13 mouse cellular contexts compared by ENCODE assay signal in genomic region chr6:97175716-97176115, GRCm38 (mm10). TPM values are rescaled to one million over a fixed set of nuclear protein-coding genes. Genes with fewer than 3 reads are reported as not detected.
DNase-seq lines count a peak whose midpoint lies in the region; ATAC-seq and TF ChIP-seq lines count a peak whose summit lies in the region.
"Had no signal": no experiment of that assay in that cellular context is flagged by ENCODE, and none has a peak within 500 bp of the region (broad histone marks: within the 10 kb centered on the region; RNA-seq: fewer than 3 reads in every experiment).

No protein-coding gene starts in this region.

- H3K27me3 ChIP-seq in lung, embryonic 14.5 days (ENCODE audit: insufficient read depth, low read length): no peaks in the 10 kb centered on the region
- H3K27me3 ChIP-seq in thymus, adult 2 months (ENCODE audit: control insufficient read depth, insufficient read depth, low read length): no peaks in the 10 kb centered on the region
- H3K27me3 ChIP-seq: forebrain, embryonic 13.5 days; limb, embryonic 12.5 days; stomach, embryonic 15.5 days had no signal

- no peak overlapping the region for H3K9ac ChIP-seq in lung, embryonic 14.5 days
- H3K9ac ChIP-seq: forebrain, embryonic 13.5 days; hindbrain, embryonic 14.5 days; limb, embryonic 12.5 days; stomach, embryonic 15.5 days had no signal

- no peak for TF ChIP-seq POLR2A in lung, adult 2 months (IDR thresholded peaks at IDR 0.05; ENCODE audit: borderline replicate concordance, extremely low read depth, low read depth, low read length)
- TF ChIP-seq POLR2A in thymus, adult 2 months (IDR thresholded peaks at IDR 0.05; ENCODE audit: control insufficient read depth, extremely low read depth, insufficient read depth, low read length, poor library complexity): no peak

- H3K27ac ChIP-seq in lung, embryonic 14.5 days (ENCODE audit: low read depth): no peak overlapping the region
- no peak overlapping the region for H3K27ac ChIP-seq in thymus, adult 2 months (ENCODE audit: control insufficient read depth, insufficient read depth, low read length)
- H3K27ac ChIP-seq: embryonic facial prominence, embryonic 10.5 days; forebrain, embryonic 13.5 days; hindbrain, embryonic 14.5 days; limb, embryonic 12.5 days; stomach, embryonic 15.5 days had no signal

- 0 out of 2 replicates have a peak overlapping the region, but pooled peaks have one; percentile 4 for H3K4me2 ChIP-seq in lung, embryonic 14.5 days
- H3K4me2 ChIP-seq: forebrain, embryonic 13.5 days; hindbrain, embryonic 14.5 days; limb, embryonic 12.5 days; stomach, embryonic 15.5 days had no signal

- ATAC-seq in lung, embryonic 14.5 days (ENCODE audit: insufficient read depth): no peak
- ATAC-seq: forebrain, embryonic 13.5 days had no signal

- H3K36me3 ChIP-seq in lung, embryonic 14.5 days (ENCODE audit: insufficient read depth): peaks cover 42% of the 10 kb centered on the region
- H3K36me3 ChIP-seq in thymus, adult 2 months (ENCODE audit: control insufficient read depth, insufficient read depth, low read length): peaks cover 32% of the 10 kb centered on the region

- H3K9me3 ChIP-seq in lung, embryonic 14.5 days (ENCODE audit: low read depth, low read length): no peaks in the 10 kb centered on the region
- H3K9me3 ChIP-seq: embryonic facial prominence, embryonic 10.5 days; forebrain, embryonic 13.5 days; limb, embryonic 12.5 days; stomach, embryonic 15.5 days had no signal

- TF ChIP-seq CTCF in lung, embryonic 14.5 days (IDR thresholded peaks at IDR 0.05; ENCODE audit: low read depth): no peak
- TF ChIP-seq CTCF in lung, adult 2 months (IDR thresholded peaks at IDR 0.05; ENCODE audit: insufficient read depth, low read length): no peak
- no peak for TF ChIP-seq CTCF in thymus, adult 2 months (IDR thresholded peaks at IDR 0.05; ENCODE audit: borderline replicate concordance, control insufficient read depth, extremely low read depth, insufficient read depth, low read length, poor library complexity)

- no peak overlapping the region for H3K4me3 ChIP-seq in lung, embryonic 14.5 days (ENCODE audit: low read depth, low read length)
- H3K4me3 ChIP-seq in lung, adult 2 months (replicated peaks; ENCODE audit: extremely low read depth, low read depth, low read length): no peak overlapping the region
- no peak overlapping the region for H3K4me3 ChIP-seq in thymus, adult 2 months (ENCODE audit: control insufficient read depth, insufficient read depth, low read length)
- H3K4me3 ChIP-seq: embryonic facial prominence, embryonic 10.5 days; forebrain, embryonic 13.5 days; limb, embryonic 12.5 days; stomach, embryonic 15.5 days had no signal

- WGBS in lung, embryonic 14.5 days: 78% methylated on average over 11 of the region's 11 CpGs
- 34% methylated on average over 11 of the region's 11 CpGs for WGBS in lung, adult 2 months
- WGBS in thymus, adult 2 months: 70% methylated on average over 11 of the region's 11 CpGs

- H3K4me1 ChIP-seq in lung, embryonic 14.5 days (ENCODE audit: insufficient read depth): 0 out of 2 replicates have a peak, but pooled peaks cover 3% of the 10 kb centered on the region
- peaks cover 13% of the 10 kb centered on the region for H3K4me1 ChIP-seq in lung, adult 2 months (ENCODE audit: control insufficient read depth, insufficient read depth, low read length)
- peaks cover 4% of the 10 kb centered on the region; the same call in 1 of the 2 replicates for H3K4me1 ChIP-seq in thymus, adult 2 months (replicated peaks; ENCODE audit: control insufficient read depth, insufficient read depth, low read length)

- no peak for DNase-seq in lung, embryonic 14.5 days
- no peak for DNase-seq in lung, adult 2 months
- peak; percentile 6 for DNase-seq in c-Kit-positive CD71-negative TER-119-negative erythroid progenitor cells, embryonic 14.5 days (ENCODE audit: low read depth)
- DNase-seq in kidney, postnatal 25 days: peak; percentile 65 to 80
- peak; percentile 21 for DNase-seq in lung, postnatal 25 days (ENCODE audit: low spot score)
- no peak for DNase-seq in gastrocnemius, postnatal 10 days
- no peak for DNase-seq in frontal cortex, postnatal 10 days (ENCODE audit: low spot score in 2 of 2)
- DNase-seq in thymus, adult 2 months: no peak

RNA-seq across cellular contexts. Expression of gene Tmf1, which starts 3.2 kb away (rescaled TPM):
- polyA plus RNA-seq in lung, embryonic 14.5 days (2014; fragmentation: Nextera tagmentation; extraction: Ambion mirVana): 30.3 and 32.6 TPM in 2 replicates
- polyA plus RNA-seq in lung, adult 2 months (2012; rRNA removed): 3.1 and 3.8 TPM in 2 replicates
- total RNA-seq in gastrocnemius, postnatal 10 days (2021): 10 to 100 TPM; 27.6 to 32.0 TPM
- polyA plus RNA-seq in thymus, adult 2 months (2012; rRNA removed): 3.9 and 4.7 TPM in 2 replicates

RNA-seq across cellular contexts. Expression of gene Eogt, which starts 26.7 kb away (rescaled TPM):
- 26.8 and 28.2 TPM in 2 replicates for polyA plus RNA-seq in lung, embryonic 14.5 days (2014; fragmentation: Nextera tagmentation; extraction: Ambion mirVana)
- 19.9 and 34.7 TPM in 2 replicates for polyA plus RNA-seq in lung, adult 2 months (2012; rRNA removed)
- total RNA-seq in gastrocnemius, postnatal 10 days (2021): 1 to 10 TPM; 4.9 to 8.1 TPM
- polyA plus RNA-seq in thymus, adult 2 months (2012; rRNA removed): 6.5 and 8.6 TPM in 2 replicates

RNA-seq across cellular contexts. Expression of gene Uba3, which starts 29.7 kb away (rescaled TPM):
- polyA plus RNA-seq in lung, embryonic 14.5 days (2014; fragmentation: Nextera tagmentation; extraction: Ambion mirVana): 83.5 and 85.6 TPM in 2 replicates
- polyA plus RNA-seq in lung, adult 2 months (2012; rRNA removed): 7.1 and 14.6 TPM in 2 replicates
- total RNA-seq in gastrocnemius, postnatal 10 days (2021): 10 to 100 TPM; 50.3 to 51.2 TPM
- 14.3 and 18.3 TPM in 2 replicates for polyA plus RNA-seq in thymus, adult 2 months (2012; rRNA removed)

RNA-seq across cellular contexts. Expression of gene Arl6ip5, which starts 34.8 kb away (rescaled TPM):
- 28.6 and 29.6 TPM in 2 replicates for polyA plus RNA-seq in lung, embryonic 14.5 days (2014; fragmentation: Nextera tagmentation; extraction: Ambion mirVana)
- polyA plus RNA-seq in lung, adult 2 months (2012; rRNA removed): 63.2 and 80.0 TPM in 2 replicates
- total RNA-seq in gastrocnemius, postnatal 10 days (2021): 100 to 1,000 TPM; 238 to 249 TPM
- 97.8 and 102 TPM in 2 replicates for polyA plus RNA-seq in thymus, adult 2 months (2012; rRNA removed)

Comparison
In these comparisons a context has a peak if more than half of its experiments do, and no peak if none do; other contexts are left out.
1. DNase-seq: peak in c-Kit-positive CD71-negative TER-119-negative erythroid progenitor cells, embryonic 14.5 days (single experiment), kidney, postnatal 25 days (2 of 2) and lung, postnatal 25 days (single experiment); none in lung, embryonic 14.5 days (single experiment), lung, adult 2 months (single experiment), gastrocnemius, postnatal 10 days (single experiment), frontal cortex, postnatal 10 days (0 of 2) and thymus, adult 2 months (single experiment).